Mouse (Mus musculus): Measurements from ENCODE around the gene Myo9b. TPM values are rescaled to one million over a fixed set of nuclear protein-coding genes. Genes with fewer than 3 reads are reported as not detected.
"Not testable (repeated sequence)": the region's sequence is repeated elsewhere in the genome, so short reads cannot be mapped to it uniquely, and the experiment has no call there.

Myo9b gene
- polyA plus RNA-seq (2015; fragmentation: Nextera tagmentation; extraction: Ambion mirVana): 16.8 and 19.9 TPM in 2 replicates

DNA sequence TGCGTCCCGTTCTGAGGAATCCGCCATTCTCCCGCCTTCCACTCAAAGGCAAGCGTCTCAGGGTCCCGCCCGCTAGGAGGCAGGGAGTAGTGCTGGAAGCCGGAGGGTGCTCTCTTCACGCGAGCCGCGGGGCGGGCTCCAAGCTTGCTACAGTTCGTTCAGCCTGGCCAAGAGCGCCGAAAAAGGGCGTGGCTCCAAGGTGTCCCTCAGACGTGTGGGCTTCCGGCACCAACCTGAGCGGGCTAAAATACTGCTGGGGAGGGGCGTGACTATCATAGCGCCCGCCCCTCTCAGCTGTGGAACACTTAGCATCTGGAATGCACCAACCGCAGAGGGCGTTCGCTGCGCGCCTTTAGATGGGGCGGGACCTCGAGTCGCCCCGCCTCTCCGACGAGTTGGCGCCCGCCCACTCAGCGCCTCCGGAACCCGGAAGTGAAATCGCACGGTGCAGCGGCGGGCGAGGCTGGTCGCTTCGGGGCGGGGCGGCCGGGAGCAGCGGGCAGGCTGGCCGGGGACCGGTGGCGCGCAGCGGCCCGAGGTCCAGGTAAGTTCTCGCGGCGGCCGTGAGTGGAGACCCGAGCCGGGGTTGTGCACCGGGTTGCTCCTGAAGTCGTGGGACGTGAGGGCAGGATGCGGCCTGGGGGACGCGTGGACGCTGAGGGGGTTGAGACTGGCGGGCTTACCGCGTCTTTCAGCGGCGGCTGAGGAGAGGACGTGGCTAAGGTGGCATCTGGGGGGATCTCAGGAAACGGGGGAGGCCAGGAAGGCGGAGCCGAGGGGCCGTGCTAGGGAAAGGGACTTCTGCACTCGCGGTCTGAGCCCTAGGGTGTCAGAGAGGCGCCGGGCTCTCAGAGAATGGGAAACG lies at the start of gene Myo9b, which contains the start of gene Haus8:
Myo9b (plus strand) TSS at position 429 of the 865 bp plus-strand sequence.
Haus8 (minus strand) TSS at position 649 of the 865 bp plus-strand sequence.
- peaks cover 19% of the 10 kb centered on the region; the same call in 1 of the 2 replicates for H3K36me3 ChIP-seq
- H3K9ac ChIP-seq (replicated peaks): peak within 1 kb of the TSS; percentile 81
- no peaks in the 10 kb centered on the region for H3K9me3 ChIP-seq
- ATAC-seq: peak; percentile 98
- H3K4me3 ChIP-seq (replicated peaks): peak within 1 kb of the TSS; percentile 86
- H3K4me1 ChIP-seq (replicated peaks): peaks cover 41% of the 10 kb centered on the region
- under 1% methylated on average over 84 of the region's 84 CpGs for WGBS
- H3K27me3 ChIP-seq: no peaks in the 10 kb centered on the region
- peak within 1 kb of the TSS; percentile 77 for H3K27ac ChIP-seq
- peak within 1 kb of the TSS; percentile 89 for H3K4me2 ChIP-seq (replicated peaks)

GRCm38 (mm10) chr8:71224560-71224959 lies 48.0 kb upstream of the Myo9b start:
- no peak overlapping the region for H3K4me2 ChIP-seq (replicated peaks)
- no peaks in the 10 kb centered on the region for H3K36me3 ChIP-seq
- no peak overlapping the region for H3K27ac ChIP-seq
- WGBS: 46% methylated on average over 2 of the region's 2 CpGs
- no peaks in the 10 kb centered on the region for H3K27me3 ChIP-seq
- no peak overlapping the region for H3K4me3 ChIP-seq (replicated peaks)
- no peaks in the 10 kb centered on the region for H3K4me1 ChIP-seq (replicated peaks)
- H3K9me3 ChIP-seq: no peaks in the 10 kb centered on the region
- H3K9ac ChIP-seq (replicated peaks): no peak overlapping the region
- ATAC-seq: no peak

DNA sequence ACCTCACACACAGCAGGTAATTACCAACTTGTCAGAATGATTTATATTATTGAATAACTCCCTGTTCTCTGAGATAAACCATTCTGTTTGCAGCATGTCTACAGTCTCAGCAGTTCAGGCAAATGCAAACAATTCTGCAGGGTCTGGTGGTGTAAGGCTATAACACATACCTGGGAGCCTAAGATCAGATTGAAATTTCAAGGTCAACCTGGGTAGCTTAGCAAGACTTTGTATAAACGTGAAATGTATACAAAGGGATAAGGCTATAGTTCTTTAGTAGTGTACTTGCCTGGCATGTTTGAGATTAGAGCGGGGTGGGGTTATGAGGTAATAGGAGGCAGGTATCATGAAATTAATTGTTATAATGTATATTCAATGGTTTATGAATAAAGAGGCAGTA lies 29.8 kb upstream of the Myo9b start:
- H3K9me3 ChIP-seq: no peaks in the 10 kb centered on the region
- ATAC-seq: no peak
- no peak overlapping the region for H3K9ac ChIP-seq (replicated peaks)
- no peak overlapping the region for H3K4me2 ChIP-seq (replicated peaks)
- no peaks in the 10 kb centered on the region for H3K27me3 ChIP-seq
- H3K27ac ChIP-seq: no peak overlapping the region
- WGBS: 83% methylated on average over 2 of the region's 2 CpGs
- no peak overlapping the region for H3K4me3 ChIP-seq (replicated peaks)
- H3K36me3 ChIP-seq: no peaks in the 10 kb centered on the region
- no peaks in the 10 kb centered on the region for H3K4me1 ChIP-seq (replicated peaks)

DNA sequence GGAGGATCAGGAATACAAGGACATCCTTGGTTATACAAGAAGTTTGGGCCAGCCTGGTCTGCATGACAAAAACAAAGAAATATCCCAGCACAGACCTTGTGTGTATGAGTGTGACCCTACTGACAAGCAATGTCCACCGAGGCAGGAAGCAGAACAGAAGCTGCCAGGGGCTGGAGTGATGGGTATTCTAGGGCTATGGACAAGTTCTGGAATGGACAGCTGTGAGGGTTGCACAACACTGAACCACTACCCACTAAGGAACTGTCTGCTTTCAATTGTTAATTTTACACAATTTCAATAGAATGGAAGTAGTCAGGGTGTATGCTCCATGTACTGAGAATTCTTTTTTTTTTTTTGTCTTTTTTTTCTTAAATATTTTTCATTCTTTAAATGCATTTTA lies 24.3 kb upstream of the Myo9b start:
- H3K36me3 ChIP-seq: peaks cover 29% of the 10 kb centered on the region
- no peak for ATAC-seq
- no peak overlapping the region for H3K9ac ChIP-seq (replicated peaks)
- no peak overlapping the region for H3K4me2 ChIP-seq (replicated peaks)
- no peak overlapping the region for H3K27ac ChIP-seq
- no peaks in the 10 kb centered on the region for H3K9me3 ChIP-seq
- H3K27me3 ChIP-seq: no peaks in the 10 kb centered on the region
- H3K4me1 ChIP-seq (replicated peaks): no peaks in the 10 kb centered on the region
- WGBS: 94% methylated on average over 1 of the region's 1 CpGs
- H3K4me3 ChIP-seq (replicated peaks): no peak overlapping the region

DNA sequence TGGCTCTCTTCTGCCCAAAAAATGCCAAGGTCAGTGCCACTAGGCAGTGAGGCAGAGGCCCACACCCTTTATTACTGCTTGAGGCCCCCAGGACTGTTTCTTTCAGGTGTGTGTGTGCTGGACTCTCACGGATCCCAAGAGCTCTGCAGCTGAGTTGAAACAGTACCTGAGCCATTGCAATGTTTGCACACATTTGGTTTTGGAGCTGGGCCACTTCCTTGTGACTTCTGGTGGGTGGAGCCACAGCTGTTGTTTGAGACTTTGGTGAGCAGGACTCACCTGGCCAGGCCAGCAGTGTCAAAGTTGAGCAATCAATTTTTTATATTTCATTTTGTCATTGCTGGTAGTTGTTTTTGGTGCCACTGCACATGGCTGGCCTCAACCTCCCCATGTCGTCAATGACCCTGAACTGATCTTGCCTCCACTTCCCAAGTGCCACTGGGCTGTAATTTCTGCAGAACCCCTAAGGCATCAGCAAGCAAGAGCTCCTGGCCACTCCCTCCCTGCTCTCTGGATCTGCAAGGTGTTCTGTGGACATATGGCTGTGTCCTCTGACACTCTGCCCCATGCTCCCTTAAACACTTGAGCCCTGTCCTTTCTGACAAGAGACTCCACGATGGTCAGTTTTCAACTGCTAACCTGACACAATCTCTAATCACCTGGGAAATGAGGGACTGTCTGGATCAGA lies 15.8 kb upstream of the Myo9b start:
- no peaks in the 10 kb centered on the region for H3K4me1 ChIP-seq (replicated peaks)
- no peak for ATAC-seq
- no peak overlapping the region for H3K4me2 ChIP-seq (replicated peaks)
- no peaks in the 10 kb centered on the region for H3K9me3 ChIP-seq
- no peak overlapping the region for H3K27ac ChIP-seq
- WGBS: 91% methylated on average over 3 of the region's 3 CpGs
- H3K36me3 ChIP-seq: peaks cover 67% of the 10 kb centered on the region
- no peaks in the 10 kb centered on the region for H3K27me3 ChIP-seq
- H3K4me3 ChIP-seq (replicated peaks): no peak overlapping the region
- no peak overlapping the region for H3K9ac ChIP-seq (replicated peaks)

- Histone ChIP-seq H3K27me3 (no peaks in the 10 kb centered on the region), H3K36me3 (peaks cover 48% of the 10 kb centered on the region), H3K4me2 (replicated peaks) (no peak overlapping the region), H3K4me1 (replicated peaks) (no peaks in the 10 kb centered on the region), H3K27ac (no peak overlapping the region), H3K9ac (replicated peaks) (no peak overlapping the region), H3K4me3 (replicated peaks) (no peak overlapping the region), H3K9me3 (no peaks in the 10 kb centered on the region)
- no peak for ATAC-seq
Measured at GRCm38 (mm10) chr8:71261234-71261633, 11.3 kb upstream of the Myo9b start.

DNA sequence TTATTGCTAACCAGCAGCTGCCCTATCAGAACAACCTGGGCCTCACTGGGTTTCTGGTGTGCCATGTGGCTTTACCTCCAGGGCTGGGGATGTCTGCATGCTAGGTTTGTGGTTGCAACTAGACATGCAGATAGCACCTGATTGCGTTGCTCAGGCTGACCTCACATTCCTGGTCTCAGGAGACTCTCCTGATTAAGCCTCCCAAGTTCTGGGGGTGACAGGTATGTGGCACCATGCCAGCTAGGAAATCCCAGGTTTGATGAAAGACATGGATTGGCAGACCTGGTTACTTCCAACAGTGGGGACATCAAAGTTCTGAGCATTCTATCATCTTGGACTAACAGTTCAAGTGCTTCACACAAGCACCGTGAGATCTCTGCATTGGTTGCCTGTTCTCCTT lies 4.8 kb upstream of the Myo9b start:
- Histone ChIP-seq H3K27me3 (no peaks in the 10 kb centered on the region), H3K9ac (replicated peaks) (no peak overlapping the region), H3K36me3 (peaks cover 17% of the 10 kb centered on the region), H3K9me3 (no peaks in the 10 kb centered on the region), H3K4me1 (replicated peaks) (peaks cover 14% of the 10 kb centered on the region), H3K4me3 (replicated peaks) (no peak overlapping the region), H3K4me2 (replicated peaks) (no peak overlapping the region), H3K27ac (no peak overlapping the region)
- 97% methylated on average over 2 of the region's 2 CpGs for WGBS
- ATAC-seq: no peak

DNA sequence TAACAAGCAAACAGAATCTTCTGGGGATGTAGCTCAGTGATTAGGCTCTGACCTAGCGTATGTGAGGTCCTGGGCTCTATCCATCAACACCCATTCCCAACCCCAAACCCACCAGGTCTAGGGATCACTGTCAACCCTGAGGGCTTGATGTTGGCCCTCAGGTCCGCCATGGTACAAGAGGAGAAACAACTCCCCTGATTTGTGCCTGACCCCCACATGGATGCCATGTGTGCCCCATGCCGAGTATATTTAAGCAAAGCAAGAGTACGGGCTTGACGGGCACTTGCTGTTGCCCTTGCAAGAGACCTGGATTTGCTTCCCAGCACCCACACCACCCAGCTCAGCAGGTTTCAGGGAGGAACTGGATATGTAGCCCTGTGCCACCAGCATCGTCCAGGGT lies 4.2 kb upstream of the Myo9b start:
- not testable (repeated sequence) for H3K4me2 ChIP-seq (replicated peaks); H3K4me3 ChIP-seq (replicated peaks); H3K9ac ChIP-seq (replicated peaks); H3K9me3 ChIP-seq; H3K27me3 ChIP-seq; ATAC-seq; H3K27ac ChIP-seq
- Histone ChIP-seq H3K4me1 (replicated peaks) (peaks cover 17% of the 10 kb centered on the region), H3K36me3 (peaks cover 11% of the 10 kb centered on the region; the same call in 1 of the 2 replicates)
- 99% methylated on average over 6 of the region's 6 CpGs for WGBS

- Histone ChIP-seq H3K36me3 (peaks cover 12% of the 10 kb centered on the region; the same call in 1 of the 2 replicates), H3K27ac (no peak overlapping the region), H3K4me2 (replicated peaks) (peak overlapping the region; percentile 89), H3K9me3 (no peaks in the 10 kb centered on the region), H3K4me1 (replicated peaks) (peaks cover 41% of the 10 kb centered on the region), H3K27me3 (no peaks in the 10 kb centered on the region), H3K4me3 (replicated peaks) (peak overlapping the region; percentile 86), H3K9ac (replicated peaks) (peak overlapping the region; percentile 75)
- ATAC-seq: peak; percentile 2
- WGBS: 30% methylated on average over 5 of the region's 5 CpGs
Measured at GRCm38 (mm10) chr8:71271630-71272029, 884 bp upstream of the Myo9b start.

GRCm38 (mm10) chr8:71273151-71273510 lies 617 bp downstream of the Myo9b start:
- no peak for ATAC-seq
- H3K4me2 ChIP-seq (replicated peaks): peak overlapping the region; percentile 89
- H3K27me3 ChIP-seq: no peaks in the 10 kb centered on the region
- 0% methylated on average over 14 of the region's 14 CpGs for WGBS
- H3K9ac ChIP-seq (replicated peaks): peak overlapping the region; percentile 81
- H3K4me1 ChIP-seq (replicated peaks): peaks cover 41% of the 10 kb centered on the region
- H3K36me3 ChIP-seq: peaks cover 19% of the 10 kb centered on the region; the same call in 1 of the 2 replicates
- peak overlapping the region; percentile 86 for H3K4me3 ChIP-seq (replicated peaks)
- H3K27ac ChIP-seq: peak overlapping the region; percentile 77
- H3K9me3 ChIP-seq: no peaks in the 10 kb centered on the region

DNA sequence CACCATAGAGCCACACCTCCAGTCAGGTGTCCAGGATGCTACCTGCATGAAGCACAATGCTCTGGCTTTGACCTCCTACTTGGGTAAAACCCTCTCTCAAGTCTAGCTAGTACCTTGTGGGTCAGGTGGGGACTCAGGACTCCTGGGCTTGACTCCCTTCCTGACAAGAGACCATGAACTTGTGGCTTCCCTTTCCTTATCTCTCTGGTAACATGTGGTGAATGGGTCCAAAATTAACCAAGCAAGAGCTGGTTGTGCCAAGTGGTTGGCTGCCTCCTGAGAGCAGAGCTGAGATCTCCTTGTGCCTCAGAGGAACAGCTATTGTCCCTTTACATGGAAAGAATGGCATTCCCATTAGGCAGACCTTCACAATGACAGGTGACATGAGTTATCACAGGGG lies 2.0 kb downstream of the Myo9b start:
- ATAC-seq: no peak
- H3K4me3 ChIP-seq (replicated peaks): no peak overlapping the region
- no peak overlapping the region for H3K27ac ChIP-seq
- no peak overlapping the region for H3K9ac ChIP-seq (replicated peaks)
- no peak overlapping the region for H3K4me2 ChIP-seq (replicated peaks)
- H3K36me3 ChIP-seq: peaks cover 19% of the 10 kb centered on the region; the same call in 1 of the 2 replicates
- no peaks in the 10 kb centered on the region for H3K27me3 ChIP-seq
- H3K9me3 ChIP-seq: no peaks in the 10 kb centered on the region
- H3K4me1 ChIP-seq (replicated peaks): peaks cover 41% of the 10 kb centered on the region

DNA sequence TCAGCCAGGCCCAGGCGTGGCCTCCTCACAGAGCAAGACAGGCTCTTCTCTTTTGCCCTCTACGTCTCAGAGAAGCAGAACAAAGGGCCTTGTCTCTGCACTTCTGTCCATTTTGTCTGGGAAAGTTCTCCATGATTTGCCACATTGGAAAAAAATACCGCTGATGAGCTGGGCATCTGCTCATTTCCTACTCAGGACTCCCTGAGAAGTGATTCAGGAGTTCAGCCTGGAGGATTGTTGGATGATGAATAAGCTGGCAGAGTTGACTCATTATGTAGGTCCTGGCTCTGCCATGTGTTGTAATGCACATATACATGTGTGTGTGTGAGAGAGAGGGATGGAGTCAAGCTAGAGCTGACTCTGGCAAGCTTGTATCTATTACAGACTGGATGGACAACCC lies 3.7 kb downstream of the Myo9b start:
- no peak overlapping the region for H3K4me2 ChIP-seq (replicated peaks)
- no peaks in the 10 kb centered on the region for H3K27me3 ChIP-seq
- H3K9ac ChIP-seq (replicated peaks): no peak overlapping the region
- peaks cover 35% of the 10 kb centered on the region for H3K4me1 ChIP-seq (replicated peaks)
- no peak for ATAC-seq
- no peak overlapping the region for H3K27ac ChIP-seq
- no peaks in the 10 kb centered on the region for H3K9me3 ChIP-seq
- H3K36me3 ChIP-seq: peaks cover 19% of the 10 kb centered on the region; the same call in 1 of the 2 replicates
- WGBS: 88% methylated on average over 3 of the region's 3 CpGs
- no peak overlapping the region for H3K4me3 ChIP-seq (replicated peaks)

Data from midbrain, embryonic 13.5 days (tissue).